Mouse (Mus musculus) testis, adult 2 months (tissue): ENCODE measurements around the gene Hcfc2.

Source experiments
- CTCF ChIP-seq: fragments of 200-500 bp; IDR thresholded peaks from 2 replicates; pipeline ENCODE4 v1.5.1; 2012; ENCODE audit warnings: low read depth, mild to moderate bottlenecking, inconsistent platforms, low read length, moderate library complexity; ENCODE audit not compliant: control insufficient read depth, insufficient read depth, insufficient replicate concordance
- POLR2A ChIP-seq: fragments of 200-500 bp; IDR thresholded peaks from 2 replicates; pipeline ENCODE4 v1.6.1; 2012; ENCODE audit warnings: low read depth, mild to moderate bottlenecking, inconsistent platforms, low read length, moderate library complexity; ENCODE audit not compliant: control insufficient read depth

DNA sequence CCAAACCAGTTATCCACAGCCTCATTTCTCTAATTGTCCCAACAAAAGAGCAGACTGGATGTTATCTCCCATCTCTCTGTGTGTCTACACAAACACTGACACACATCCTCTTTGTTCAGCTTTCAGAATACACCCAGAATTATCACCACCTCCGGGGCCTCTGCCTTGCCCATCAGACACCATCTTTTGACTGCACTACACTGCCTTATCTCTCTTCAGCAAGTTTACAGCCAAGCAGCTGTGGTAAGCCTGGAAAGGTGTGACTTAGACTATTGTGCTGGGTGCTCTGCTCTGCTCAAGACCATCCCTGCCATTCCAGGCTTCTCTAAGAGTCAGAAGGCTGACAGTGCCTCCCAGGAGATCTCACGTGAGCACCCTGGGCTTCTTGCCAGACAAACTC lies 10.5 kb upstream of the Hcfc2 start:
- TF ChIP-seq CTCF = no peak
- TF ChIP-seq POLR2A = no peak
